Mouse (Mus musculus): ENCODE measurements around the gene Hmga2. TPM values are rescaled to one million over a fixed set of nuclear protein-coding genes. Genes with fewer than 3 reads are reported as not detected.

The Hmga2 gene
- polyA plus RNA-seq, 1 experiment from 2014 or later, result 115 TPM

DNA sequence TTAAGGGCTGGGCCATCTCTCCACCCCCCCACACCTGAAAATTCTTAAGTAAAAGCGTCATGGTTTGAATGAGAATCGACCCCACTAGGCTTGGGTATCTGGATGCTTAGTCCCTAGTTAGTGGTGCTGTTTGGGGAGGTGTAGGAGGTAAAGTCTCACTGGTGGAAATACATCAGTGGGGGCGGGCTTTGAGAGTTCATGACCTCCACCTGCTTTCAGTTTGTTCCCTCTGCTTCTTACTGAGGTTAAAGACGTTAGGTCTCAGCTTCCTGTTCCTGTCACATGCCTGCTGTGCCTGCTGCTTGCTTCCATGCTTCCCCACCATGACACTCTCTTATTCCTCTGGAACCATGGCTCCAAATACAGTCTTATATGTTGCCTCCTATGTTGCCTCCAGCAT, 12.3 kb upstream of the Hmga2 start:
- no peak overlapping the region for H3K27ac ChIP-seq
- H3K27me3 ChIP-seq (ENCODE audit: poor library complexity, severe bottlenecking), result no peaks in the 10 kb centered on the region
- H3K4me3 ChIP-seq, result no peak overlapping the region
- 79% methylated on average over 4 of the region's 4 CpGs for WGBS
- no peaks in the 10 kb centered on the region for H3K4me1 ChIP-seq
- DNase-seq (ENCODE audit: extremely low spot score, low spot score), result no peak
- peaks cover 19% of the 10 kb centered on the region; the same call in 1 of the 2 replicates for H3K9me3 ChIP-seq
- H3K36me3 ChIP-seq (replicated peaks), result no peaks in the 10 kb centered on the region

DNA sequence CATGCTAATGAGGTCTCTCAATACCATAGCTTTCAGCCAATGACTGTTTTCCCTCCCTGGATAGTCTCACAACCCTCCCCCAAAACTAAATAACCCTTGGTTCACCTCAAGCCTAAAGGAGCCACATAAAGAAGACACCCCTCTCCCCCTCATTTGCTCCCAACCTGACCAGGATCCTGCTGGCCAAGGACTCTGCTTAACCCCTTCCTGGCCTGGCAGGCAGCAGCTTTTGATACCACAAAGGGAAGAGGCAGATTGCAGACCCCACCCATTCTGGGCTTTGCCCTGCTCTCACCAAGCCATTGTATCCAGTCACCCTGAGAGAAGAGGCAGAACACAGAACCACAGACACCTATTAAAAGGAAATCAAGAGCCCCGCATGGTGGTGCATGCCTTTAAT, 11.6 kb upstream of the Hmga2 start:
- Histone ChIP-seq H3K9me3 (peaks cover 19% of the 10 kb centered on the region; the same call in 1 of the 2 replicates), H3K36me3 (replicated peaks) (no peaks in the 10 kb centered on the region), H3K27ac (no peak overlapping the region), H3K4me1 (no peaks in the 10 kb centered on the region), H3K4me3 (no peak overlapping the region), H3K27me3 (ENCODE audit: poor library complexity, severe bottlenecking) (no peaks in the 10 kb centered on the region)
- WGBS, result 95% methylated on average over 1 of the region's 1 CpGs
- DNase-seq (ENCODE audit: extremely low spot score, low spot score), result no peak

DNA sequence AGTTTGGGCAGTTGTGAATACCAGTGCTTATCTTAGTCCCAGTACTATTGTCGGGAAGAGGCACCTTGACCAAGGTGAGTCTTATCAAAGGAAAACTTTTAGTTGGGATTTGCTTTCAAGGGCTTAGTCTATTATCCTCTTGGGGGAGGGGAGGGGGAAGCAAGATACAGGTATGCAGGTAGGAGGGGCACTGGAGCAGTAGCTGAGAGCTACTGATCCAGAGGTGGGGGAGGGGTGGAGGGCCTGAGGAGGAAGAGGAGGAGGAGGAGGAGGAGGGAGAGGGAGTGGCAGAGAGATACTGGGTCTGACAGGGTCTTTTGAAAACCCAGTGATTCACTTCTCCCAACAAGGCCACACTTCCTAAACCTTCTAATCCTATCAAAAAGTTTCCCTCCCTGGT, 9.2 kb upstream of the Hmga2 start:
- Histone ChIP-seq H3K4me1 (no peaks in the 10 kb centered on the region), H3K4me3 (no peak overlapping the region), H3K27ac (no peak overlapping the region), H3K36me3 (replicated peaks) (no peaks in the 10 kb centered on the region), H3K9me3 (peaks cover 19% of the 10 kb centered on the region; the same call in 1 of the 2 replicates), H3K27me3 (ENCODE audit: poor library complexity, severe bottlenecking) (no peaks in the 10 kb centered on the region)
- WGBS, result 64% methylated on average over 1 of the region's 1 CpGs
- no peak for DNase-seq (ENCODE audit: extremely low spot score, low spot score)

DNA sequence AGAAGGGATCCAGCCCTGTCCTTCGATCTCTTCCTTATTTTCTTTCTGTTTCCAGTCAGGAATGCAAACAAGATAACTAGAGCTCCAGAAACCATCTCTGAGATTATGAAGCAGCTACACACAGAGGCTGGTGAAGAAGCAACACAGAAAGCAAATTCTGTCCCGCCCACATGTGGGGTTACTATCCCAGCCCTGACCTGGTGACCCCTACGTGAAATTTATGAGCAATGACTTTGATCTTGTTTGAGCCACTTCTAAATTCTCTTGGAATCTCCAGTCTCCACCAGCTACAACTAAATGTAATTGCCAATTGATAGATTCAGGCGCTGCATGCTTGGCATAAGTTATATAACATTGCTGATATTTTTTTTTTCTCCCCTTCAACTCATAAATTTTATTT, 7.9 kb upstream of the Hmga2 start:
- peaks cover 19% of the 10 kb centered on the region; the same call in 1 of the 2 replicates for H3K9me3 ChIP-seq
- no peak overlapping the region for H3K4me3 ChIP-seq
- H3K27ac ChIP-seq, result no peak overlapping the region
- WGBS, result 84% methylated on average over 4 of the region's 4 CpGs
- H3K36me3 ChIP-seq (replicated peaks), result no peaks in the 10 kb centered on the region
- H3K4me1 ChIP-seq, result no peaks in the 10 kb centered on the region
- H3K27me3 ChIP-seq (ENCODE audit: poor library complexity, severe bottlenecking), result no peaks in the 10 kb centered on the region
- DNase-seq (ENCODE audit: extremely low spot score, low spot score), result no peak

DNA sequence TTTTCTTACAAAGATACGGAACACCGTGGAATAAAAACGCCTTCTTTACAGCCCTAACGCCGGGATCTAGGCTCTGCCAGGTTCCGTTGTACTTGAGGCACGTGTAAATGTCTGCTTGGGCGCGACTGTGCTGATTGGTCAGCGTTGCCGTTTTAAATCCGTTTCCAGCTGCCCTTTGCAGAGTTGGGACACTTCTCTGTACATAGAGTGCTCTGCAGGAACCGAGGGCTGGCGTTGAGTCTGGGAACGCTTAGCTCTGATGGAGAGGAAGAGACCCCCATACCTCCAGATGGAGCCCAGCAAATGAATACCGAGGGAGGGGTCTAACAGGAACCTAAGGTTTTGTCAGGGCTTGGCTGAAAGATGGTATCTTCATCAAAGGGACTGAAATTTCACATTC, 1.9 kb upstream of the Hmga2 start:
- Histone ChIP-seq H3K4me1 (peaks cover 40% of the 10 kb centered on the region), H3K27me3 (ENCODE audit: poor library complexity, severe bottlenecking) (0 out of 2 replicates have a peak, but pooled peaks cover 4% of the 10 kb centered on the region), H3K9me3 (no peaks in the 10 kb centered on the region), H3K27ac (peak overlapping the region; percentile 100), H3K36me3 (replicated peaks) (peaks cover 2% of the 10 kb centered on the region), H3K4me3 (peak overlapping the region; percentile 99)
- under 1% methylated on average over 16 of the region's 16 CpGs for WGBS
- peak; percentile 67 for DNase-seq (ENCODE audit: extremely low spot score, low spot score)

DNA sequence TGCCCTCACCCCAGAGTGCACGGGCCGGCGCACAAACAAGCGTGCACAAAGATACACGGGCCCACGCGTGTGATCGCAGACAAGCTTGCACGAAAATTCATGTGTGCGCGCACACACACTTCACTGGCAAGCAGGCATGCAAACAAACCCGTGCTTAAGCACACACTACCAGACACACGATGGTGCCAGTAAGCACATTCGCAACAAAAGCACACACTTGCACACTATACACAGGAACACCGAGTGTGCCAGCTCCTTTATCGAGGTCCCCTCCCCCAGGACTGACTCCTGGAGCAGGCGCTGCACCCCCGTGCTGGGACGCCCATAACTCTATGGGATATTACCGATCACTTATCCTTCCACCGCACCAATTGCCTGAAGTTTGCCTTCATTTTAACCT, 1.2 kb upstream of the Hmga2 start:
- under 1% methylated on average over 21 of the region's 21 CpGs for WGBS
- Histone ChIP-seq H3K9me3 (no peaks in the 10 kb centered on the region), H3K4me1 (peaks cover 47% of the 10 kb centered on the region), H3K36me3 (replicated peaks) (peaks cover 7% of the 10 kb centered on the region), H3K27me3 (ENCODE audit: poor library complexity, severe bottlenecking) (0 out of 2 replicates have a peak, but pooled peaks cover 4% of the 10 kb centered on the region), H3K4me3 (peak overlapping the region; percentile 99), H3K27ac (peak overlapping the region; percentile 100)
- DNase-seq (ENCODE audit: extremely low spot score, low spot score), result peak; percentile 52

DNA sequence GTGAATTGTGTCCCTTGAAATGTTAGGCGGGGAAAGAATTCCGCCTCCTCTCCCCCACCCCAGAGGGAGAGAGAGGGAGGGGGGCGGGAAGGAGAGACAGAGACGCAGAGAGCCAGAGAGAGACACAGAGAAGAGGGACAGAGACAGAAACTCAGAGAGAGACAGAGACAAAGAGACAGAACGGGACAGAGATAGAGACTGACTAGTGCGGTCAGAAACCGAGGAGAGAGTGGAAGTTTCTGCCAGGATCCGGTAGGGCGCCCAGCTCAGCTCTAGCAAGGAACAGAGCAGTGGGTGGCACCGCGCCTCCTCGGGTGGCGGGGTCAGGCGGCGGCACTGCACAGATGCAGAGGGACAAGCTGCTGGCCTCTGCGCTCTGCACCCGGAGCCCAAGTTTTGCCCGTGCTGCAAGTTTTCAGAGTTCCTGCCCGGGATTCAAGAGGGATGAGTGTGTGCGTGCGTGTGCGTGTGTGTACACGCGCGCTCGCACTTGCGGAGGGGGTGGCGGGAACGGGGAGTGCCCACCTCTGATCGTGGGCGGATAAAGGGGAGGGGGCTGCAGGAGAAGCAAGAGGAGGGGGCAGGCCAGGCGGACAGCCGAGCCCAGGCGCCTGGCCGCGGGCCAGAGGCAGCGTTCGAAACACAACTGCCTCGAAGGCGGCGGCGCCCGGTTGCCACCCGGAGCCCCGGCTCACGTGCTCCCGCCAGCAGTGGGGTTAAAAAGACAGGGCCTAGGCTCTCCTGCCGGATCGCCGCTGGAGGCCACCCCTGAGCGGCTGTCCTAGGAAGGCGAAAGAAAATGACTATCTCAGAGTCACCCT, 457 bp upstream of the Hmga2 start:
- Histone ChIP-seq H3K4me1 (peaks cover 55% of the 10 kb centered on the region), H3K27ac (peak overlapping the region; percentile 100), H3K9me3 (no peaks in the 10 kb centered on the region), H3K36me3 (replicated peaks) (peaks cover 8% of the 10 kb centered on the region), H3K27me3 (ENCODE audit: poor library complexity, severe bottlenecking) (0 out of 2 replicates have a peak, but pooled peaks cover 4% of the 10 kb centered on the region), H3K4me3 (peak overlapping the region; percentile 99)
- DNase-seq (ENCODE audit: extremely low spot score, low spot score), result peak; percentile 82
- WGBS, result under 1% methylated on average over 52 of the region's 52 CpGs

DNA sequence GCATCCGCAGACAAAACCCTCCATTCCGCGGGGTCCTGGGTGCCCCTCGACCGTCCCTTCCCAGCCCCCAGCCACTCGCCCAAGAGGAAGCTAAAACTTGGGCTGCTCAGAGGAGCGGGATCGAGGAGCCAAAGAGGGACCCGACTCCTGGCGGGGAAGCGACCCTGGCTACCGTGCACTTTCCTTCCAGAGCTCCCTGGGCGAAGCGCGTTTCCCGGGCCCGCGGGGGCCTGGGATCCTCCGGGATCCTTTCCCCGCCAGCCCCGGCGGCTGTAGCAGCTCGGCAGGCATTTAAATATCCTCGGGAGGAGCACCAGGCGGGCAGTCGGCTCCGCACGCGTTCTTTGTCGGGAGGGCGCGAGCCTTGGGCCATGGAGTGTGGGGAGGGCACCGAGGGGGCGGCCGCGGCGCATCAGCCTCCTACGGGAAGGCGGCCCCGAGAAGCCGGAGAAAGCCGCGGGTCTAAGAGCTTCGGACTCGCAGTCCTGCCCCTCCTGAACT, 1.2 kb downstream of the Hmga2 start:
- Histone ChIP-seq H3K27ac (peak overlapping the region; percentile 100), H3K4me3 (peak overlapping the region; percentile 99), H3K9me3 (no peaks in the 10 kb centered on the region), H3K27me3 (ENCODE audit: poor library complexity, severe bottlenecking) (0 out of 2 replicates have a peak, but pooled peaks cover 4% of the 10 kb centered on the region), H3K36me3 (replicated peaks) (peaks cover 24% of the 10 kb centered on the region), H3K4me1 (peaks cover 57% of the 10 kb centered on the region)
- under 1% methylated on average over 45 of the region's 45 CpGs for WGBS
- DNase-seq (ENCODE audit: extremely low spot score, low spot score), result peak; percentile 67

DNA sequence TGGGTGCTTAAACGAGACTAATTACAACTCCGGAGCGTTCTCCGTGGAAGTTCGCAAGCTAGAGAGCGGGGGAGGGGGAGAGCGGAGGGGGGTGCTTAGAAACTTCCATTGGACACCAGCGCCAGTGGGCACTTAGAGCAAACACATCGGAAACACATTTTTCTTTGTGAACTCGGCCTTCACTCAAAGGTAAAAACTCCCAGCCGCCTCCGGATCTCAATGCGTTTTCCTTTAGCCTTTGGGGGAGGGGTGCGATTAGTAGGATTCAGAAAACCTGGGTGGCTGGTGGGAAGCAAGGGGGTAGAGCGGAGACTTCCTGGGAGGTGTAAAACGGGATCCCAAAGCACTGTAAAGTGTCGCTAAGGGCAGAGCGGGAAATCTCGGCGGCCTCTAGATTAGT, 2.0 kb downstream of the Hmga2 start:
- H3K9me3 ChIP-seq, result no peaks in the 10 kb centered on the region
- under 1% methylated on average over 20 of the region's 20 CpGs for WGBS
- peak; percentile 57 for DNase-seq (ENCODE audit: extremely low spot score, low spot score)
- 0 out of 2 replicates have a peak, but pooled peaks cover 4% of the 10 kb centered on the region for H3K27me3 ChIP-seq (ENCODE audit: poor library complexity, severe bottlenecking)
- H3K4me1 ChIP-seq, result peaks cover 57% of the 10 kb centered on the region
- peak overlapping the region; percentile 99 for H3K4me3 ChIP-seq
- H3K27ac ChIP-seq, result peak overlapping the region; percentile 100
- H3K36me3 ChIP-seq (replicated peaks), result peaks cover 32% of the 10 kb centered on the region

DNA sequence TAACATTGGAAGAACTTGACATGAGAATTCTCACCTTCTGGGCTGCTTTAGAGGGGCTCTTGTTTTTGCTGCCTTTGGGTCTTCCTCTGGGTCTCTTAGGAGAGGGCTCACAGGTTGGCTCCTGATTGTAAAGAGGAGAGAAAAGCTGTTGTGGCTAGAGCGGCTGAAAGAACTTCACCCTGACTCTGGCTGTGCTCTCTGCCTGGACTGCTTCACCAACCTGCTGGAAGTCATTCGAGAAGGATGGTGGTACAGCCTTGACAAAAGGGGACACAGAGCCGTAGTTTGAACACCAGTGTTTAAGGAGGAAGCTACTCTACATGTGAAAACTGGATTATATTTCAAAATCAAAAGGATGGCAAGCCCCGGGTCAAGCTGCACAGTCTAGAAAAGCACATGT, 3.1 kb downstream of the Hmga2 start:
- H3K27ac ChIP-seq, result peak overlapping the region; percentile 100
- H3K36me3 ChIP-seq (replicated peaks), result peaks cover 43% of the 10 kb centered on the region
- 33% methylated on average over 4 of the region's 4 CpGs for WGBS
- H3K27me3 ChIP-seq (ENCODE audit: poor library complexity, severe bottlenecking), result 0 out of 2 replicates have a peak, but pooled peaks cover 4% of the 10 kb centered on the region
- H3K4me1 ChIP-seq, result peaks cover 50% of the 10 kb centered on the region
- no peak for DNase-seq (ENCODE audit: extremely low spot score, low spot score)
- no peaks in the 10 kb centered on the region for H3K9me3 ChIP-seq
- H3K4me3 ChIP-seq, result peak overlapping the region; percentile 99

DNA sequence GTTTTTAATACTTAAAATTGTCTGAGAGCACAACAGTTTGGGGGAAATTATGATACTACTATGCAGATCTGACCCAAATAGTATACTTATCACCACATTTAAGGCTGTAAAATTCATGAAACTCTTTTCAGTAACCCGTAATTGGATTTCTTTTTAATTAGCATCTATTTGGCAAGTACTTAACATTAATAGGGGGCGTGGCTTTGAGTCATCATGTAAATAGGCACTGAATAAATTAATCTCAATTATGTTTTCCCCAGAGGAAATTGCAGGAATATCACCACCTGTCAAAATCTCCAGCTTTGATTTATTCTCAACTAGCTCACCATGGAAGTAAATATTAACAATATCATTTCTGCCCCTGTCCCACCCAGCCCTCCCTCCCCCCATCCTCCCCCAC, 3.7 kb downstream of the Hmga2 start:
- H3K4me3 ChIP-seq, result peak overlapping the region; percentile 99
- H3K27ac ChIP-seq, result peak overlapping the region; percentile 100; the same call in 1 of the 2 replicates
- no peak for DNase-seq (ENCODE audit: extremely low spot score, low spot score)
- H3K27me3 ChIP-seq (ENCODE audit: poor library complexity, severe bottlenecking), result 0 out of 2 replicates have a peak, but pooled peaks cover 4% of the 10 kb centered on the region
- 78% methylated on average over 2 of the region's 2 CpGs for WGBS
- H3K4me1 ChIP-seq, result peaks cover 43% of the 10 kb centered on the region
- no peaks in the 10 kb centered on the region for H3K9me3 ChIP-seq
- peaks cover 49% of the 10 kb centered on the region for H3K36me3 ChIP-seq (replicated peaks)

DNA sequence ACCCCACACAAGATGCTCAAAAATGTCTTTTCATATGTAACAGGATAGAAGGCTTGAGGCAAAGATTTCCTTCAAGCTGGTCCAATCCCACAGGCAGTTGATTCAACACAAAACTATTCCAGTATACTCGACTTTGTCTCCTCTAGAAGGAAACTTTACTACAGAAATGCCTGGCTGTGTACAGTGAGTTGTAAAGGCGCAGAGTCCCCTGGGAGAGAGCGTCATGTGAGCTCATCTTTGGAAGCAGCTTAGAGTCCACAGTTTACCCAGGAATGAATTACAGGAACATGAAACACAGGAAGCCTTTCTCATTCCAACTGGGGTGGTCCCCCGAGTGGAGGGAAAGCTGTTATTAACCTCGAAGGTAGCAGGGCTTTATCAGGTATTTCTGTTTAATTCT, 11.1 kb downstream of the Hmga2 start:
- Histone ChIP-seq H3K4me3 (no peak overlapping the region), H3K4me1 (peaks cover 19% of the 10 kb centered on the region), H3K9me3 (no peaks in the 10 kb centered on the region), H3K27ac (no peak overlapping the region), H3K36me3 (replicated peaks) (peaks cover 97% of the 10 kb centered on the region), H3K27me3 (ENCODE audit: poor library complexity, severe bottlenecking) (no peaks in the 10 kb centered on the region)
- no peak for DNase-seq (ENCODE audit: extremely low spot score, low spot score)
- 89% methylated on average over 5 of the region's 5 CpGs for WGBS

DNA sequence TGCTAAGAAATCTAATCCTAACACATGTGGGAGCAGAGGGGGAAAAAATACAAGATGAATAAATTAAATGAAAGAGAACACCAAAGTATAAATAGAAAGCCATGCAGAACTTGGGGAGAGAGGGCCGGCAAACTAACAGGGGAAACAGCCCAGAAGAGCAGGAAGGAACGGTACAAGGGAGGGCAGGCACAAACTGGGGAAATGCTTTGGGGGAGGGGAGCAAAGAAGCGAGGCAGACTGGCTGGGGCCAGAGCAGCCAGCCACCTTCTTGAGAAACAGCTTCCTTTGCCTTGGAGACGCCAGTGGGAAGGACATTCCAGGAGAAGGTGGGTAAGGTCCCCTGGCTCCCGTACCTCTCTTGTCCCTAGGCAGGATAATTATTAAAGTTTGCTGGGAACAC, 14.5 kb downstream of the Hmga2 start:
- no peak overlapping the region for H3K4me3 ChIP-seq
- WGBS, result 44% methylated on average over 5 of the region's 5 CpGs
- H3K27me3 ChIP-seq (ENCODE audit: poor library complexity, severe bottlenecking), result no peaks in the 10 kb centered on the region
- H3K4me1 ChIP-seq, result peaks cover 19% of the 10 kb centered on the region
- H3K27ac ChIP-seq, result peak overlapping the region; percentile 40; the same call in 1 of the 2 replicates
- no peak for DNase-seq (ENCODE audit: extremely low spot score, low spot score)
- H3K36me3 ChIP-seq (replicated peaks), result peaks cover 97% of the 10 kb centered on the region
- H3K9me3 ChIP-seq, result no peaks in the 10 kb centered on the region
